Mouse (Mus musculus): ENCODE measurements around the gene Cd300ld5. TPM values are rescaled to one million over a fixed set of nuclear protein-coding genes. Genes with fewer than 3 reads are reported as not detected.
"Not testable (repeated sequence)": the region's sequence is repeated elsewhere in the genome, so short reads cannot be mapped to it uniquely, and the experiment has no call there.

Cd300ld5 gene
- polyA plus RNA-seq (2014; fragmentation: Nextera tagmentation; extraction: Ambion mirVana) = not detected in 2 replicates

DNA sequence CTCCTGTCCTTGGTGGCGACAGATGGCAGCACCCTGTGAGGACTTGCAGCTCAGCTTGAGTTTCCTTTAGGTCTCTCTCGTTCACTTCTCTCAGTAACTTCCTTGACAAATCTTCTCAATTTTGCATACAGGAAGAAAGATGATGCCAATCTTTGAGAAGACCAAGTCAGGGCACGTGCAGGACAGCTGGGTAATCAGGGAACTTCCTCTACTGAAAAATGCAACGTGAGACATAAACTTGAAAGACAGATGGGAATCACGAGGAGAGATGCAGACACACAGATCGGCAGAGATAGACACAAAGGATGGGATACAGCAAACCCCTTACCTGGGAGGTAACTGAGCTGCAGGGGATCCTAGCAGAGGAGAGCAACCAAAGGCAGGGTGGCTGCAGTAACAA lies at the start of gene Cd300ld5:
TSS of gene Cd300ld5 (minus strand) at position 101 of the 400 bp plus-strand sequence.
- WGBS = no CpG with 5 or more reads among the region's 6 CpGs
- ATAC-seq (ENCODE audit: low read depth); H3K4me2 ChIP-seq (ENCODE audit: low read depth, low read length): not testable (repeated sequence)

DNA sequence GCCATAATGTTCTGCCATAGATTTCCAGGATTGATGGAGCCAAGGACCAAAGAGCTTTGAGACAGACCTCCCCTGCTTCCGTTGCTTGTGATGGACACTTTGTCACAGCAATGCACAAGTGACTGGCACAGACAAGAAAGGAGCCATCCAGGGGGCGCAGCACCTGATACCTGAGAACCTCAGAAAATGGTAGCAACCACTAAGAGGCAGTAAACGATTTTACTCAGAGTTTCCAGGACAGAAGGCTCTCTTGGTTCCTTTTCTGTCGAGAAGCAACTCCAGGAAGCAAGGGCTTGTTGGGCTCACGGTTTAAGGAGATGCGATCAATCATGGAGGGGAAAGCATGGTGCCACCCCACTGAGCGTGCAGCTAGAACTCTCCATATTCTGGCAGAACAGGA lies 48.6 kb upstream of the Cd300ld5 start:
- no peak for ATAC-seq (ENCODE audit: low read depth)
- Histone ChIP-seq H3K9me3 (ENCODE audit: control insufficient read depth, low read length) (no peaks in the 10 kb centered on the region), H3K4me2 (ENCODE audit: low read depth, low read length) (no peak overlapping the region), H3K36me3 (ENCODE audit: control insufficient read depth, insufficient read depth, low read length) (no peaks in the 10 kb centered on the region), H3K27me3 (ENCODE audit: control insufficient read depth, insufficient read depth, low read length) (peaks cover 7% of the 10 kb centered on the region), H3K27ac (ENCODE audit: low read depth, low read length) (no peak overlapping the region), H3K4me1 (ENCODE audit: control insufficient read depth, insufficient read depth, low read length) (no peaks in the 10 kb centered on the region; the same call in 1 of the 2 replicates), H3K9ac (replicated peaks; ENCODE audit: low read depth, low read length) (no peak overlapping the region), H3K4me3 (ENCODE audit: low read depth, low read length) (no peak overlapping the region)
- 65% methylated on average over 7 of the region's 7 CpGs for WGBS

More for the DNA sequence above, at the start of gene Cd300ld5:
- H3K27ac ChIP-seq (ENCODE audit: low read depth, low read length); H3K27me3 ChIP-seq (ENCODE audit: control insufficient read depth, insufficient read depth, low read length); H3K4me3 ChIP-seq (ENCODE audit: low read depth, low read length); H3K9me3 ChIP-seq (ENCODE audit: control insufficient read depth, low read length); H3K36me3 ChIP-seq (ENCODE audit: control insufficient read depth, insufficient read depth, low read length); H3K9ac ChIP-seq (replicated peaks; ENCODE audit: low read depth, low read length); H3K4me1 ChIP-seq (ENCODE audit: control insufficient read depth, insufficient read depth, low read length): not testable (repeated sequence)

GRCm38 (mm10) chr11:115085064-115085463 lies 47.5 kb upstream of the Cd300ld5 start:
- H3K36me3 ChIP-seq (ENCODE audit: control insufficient read depth, insufficient read depth, low read length) = no peaks in the 10 kb centered on the region
- no peak overlapping the region for H3K4me2 ChIP-seq (ENCODE audit: low read depth, low read length)
- H3K27me3 ChIP-seq (ENCODE audit: control insufficient read depth, insufficient read depth, low read length) = peaks cover 4% of the 10 kb centered on the region
- H3K9me3 ChIP-seq (ENCODE audit: control insufficient read depth, low read length) = no peaks in the 10 kb centered on the region
- no peak overlapping the region for H3K27ac ChIP-seq (ENCODE audit: low read depth, low read length)
- no peak overlapping the region for H3K9ac ChIP-seq (replicated peaks; ENCODE audit: low read depth, low read length)
- 48% methylated on average over 8 of the region's 8 CpGs for WGBS
- no peak overlapping the region for H3K4me3 ChIP-seq (ENCODE audit: low read depth, low read length)
- no peaks in the 10 kb centered on the region; the same call in 1 of the 2 replicates for H3K4me1 ChIP-seq (ENCODE audit: control insufficient read depth, insufficient read depth, low read length)
- no peak for ATAC-seq (ENCODE audit: low read depth)

GRCm38 (mm10) chr11:115084595-115084994 lies 47.0 kb upstream of the Cd300ld5 start:
- no peaks in the 10 kb centered on the region for H3K36me3 ChIP-seq (ENCODE audit: control insufficient read depth, insufficient read depth, low read length)
- H3K9ac ChIP-seq (replicated peaks; ENCODE audit: low read depth, low read length) = no peak overlapping the region
- no peak overlapping the region for H3K4me2 ChIP-seq (ENCODE audit: low read depth, low read length)
- H3K9me3 ChIP-seq (ENCODE audit: control insufficient read depth, low read length) = no peaks in the 10 kb centered on the region
- no peak overlapping the region for H3K4me3 ChIP-seq (ENCODE audit: low read depth, low read length)
- H3K27me3 ChIP-seq (ENCODE audit: control insufficient read depth, insufficient read depth, low read length) = peaks cover 4% of the 10 kb centered on the region
- WGBS = 17% methylated on average over 12 of the region's 12 CpGs
- no peaks in the 10 kb centered on the region; the same call in 1 of the 2 replicates for H3K4me1 ChIP-seq (ENCODE audit: control insufficient read depth, insufficient read depth, low read length)
- no peak for ATAC-seq (ENCODE audit: low read depth)
- no peak overlapping the region for H3K27ac ChIP-seq (ENCODE audit: low read depth, low read length)

- H3K4me3 ChIP-seq (ENCODE audit: low read depth, low read length) = no peak overlapping the region
- no peaks in the 10 kb centered on the region for H3K9me3 ChIP-seq (ENCODE audit: control insufficient read depth, low read length)
- H3K27me3 ChIP-seq (ENCODE audit: control insufficient read depth, insufficient read depth, low read length) = peaks cover 4% of the 10 kb centered on the region
- H3K9ac ChIP-seq (replicated peaks; ENCODE audit: low read depth, low read length) = no peak overlapping the region
- 47% methylated on average over 18 of the region's 18 CpGs for WGBS
- peak; percentile 54; the same call in 1 of the 2 replicates for ATAC-seq (ENCODE audit: low read depth)
- H3K27ac ChIP-seq (ENCODE audit: low read depth, low read length) = no peak overlapping the region
- H3K4me1 ChIP-seq (ENCODE audit: control insufficient read depth, insufficient read depth, low read length) = no peaks in the 10 kb centered on the region; the same call in 1 of the 2 replicates
- no peak overlapping the region for H3K4me2 ChIP-seq (ENCODE audit: low read depth, low read length)
- no peaks in the 10 kb centered on the region for H3K36me3 ChIP-seq (ENCODE audit: control insufficient read depth, insufficient read depth, low read length)
Measured at GRCm38 (mm10) chr11:115083376-115084139, 46.0 kb upstream of the Cd300ld5 start.

GRCm38 (mm10) chr11:115082196-115082595 lies 44.6 kb upstream of the Cd300ld5 start:
- Histone ChIP-seq H3K36me3 (ENCODE audit: control insufficient read depth, insufficient read depth, low read length) (no peaks in the 10 kb centered on the region), H3K9ac (replicated peaks; ENCODE audit: low read depth, low read length) (no peak overlapping the region), H3K27me3 (ENCODE audit: control insufficient read depth, insufficient read depth, low read length) (peaks cover 4% of the 10 kb centered on the region), H3K27ac (ENCODE audit: low read depth, low read length) (no peak overlapping the region), H3K4me3 (ENCODE audit: low read depth, low read length) (no peak overlapping the region), H3K4me1 (ENCODE audit: control insufficient read depth, insufficient read depth, low read length) (no peaks in the 10 kb centered on the region; the same call in 1 of the 2 replicates), H3K4me2 (ENCODE audit: low read depth, low read length) (no peak overlapping the region), H3K9me3 (ENCODE audit: control insufficient read depth, low read length) (no peaks in the 10 kb centered on the region)
- 80% methylated on average over 6 of the region's 6 CpGs for WGBS
- no peak for ATAC-seq (ENCODE audit: low read depth)

DNA sequence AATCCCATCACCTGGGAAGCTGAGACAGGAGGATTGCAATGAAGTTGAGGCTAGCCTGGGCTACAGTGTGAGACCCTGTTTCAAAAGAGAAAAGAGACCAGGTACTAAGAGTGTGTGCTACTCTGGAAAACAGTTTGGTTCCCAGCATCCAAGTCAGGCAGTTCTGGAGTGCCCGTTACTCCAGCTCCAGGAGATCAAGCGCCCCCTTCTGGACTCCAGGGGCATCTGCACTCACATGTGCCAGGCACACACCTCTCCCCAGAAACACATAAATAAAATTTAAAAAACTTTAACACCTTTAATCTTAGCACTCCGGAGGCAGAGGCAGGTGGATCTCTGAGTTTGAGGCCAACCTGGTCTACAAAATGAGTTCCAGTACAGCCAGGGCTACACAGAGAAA lies 43.8 kb upstream of the Cd300ld5 start:
- Histone ChIP-seq H3K27me3 (ENCODE audit: control insufficient read depth, insufficient read depth, low read length) (peaks cover 4% of the 10 kb centered on the region), H3K27ac (ENCODE audit: low read depth, low read length) (no peak overlapping the region), H3K4me3 (ENCODE audit: low read depth, low read length) (no peak overlapping the region), H3K9ac (replicated peaks; ENCODE audit: low read depth, low read length) (no peak overlapping the region), H3K4me1 (ENCODE audit: control insufficient read depth, insufficient read depth, low read length) (no peaks in the 10 kb centered on the region; the same call in 1 of the 2 replicates), H3K9me3 (ENCODE audit: control insufficient read depth, low read length) (no peaks in the 10 kb centered on the region), H3K4me2 (ENCODE audit: low read depth, low read length) (no peak overlapping the region), H3K36me3 (ENCODE audit: control insufficient read depth, insufficient read depth, low read length) (no peaks in the 10 kb centered on the region)
- no peak for ATAC-seq (ENCODE audit: low read depth)
- WGBS = 63% methylated on average over 3 of the region's 3 CpGs

- Histone ChIP-seq H3K36me3 (ENCODE audit: control insufficient read depth, insufficient read depth, low read length) (no peaks in the 10 kb centered on the region), H3K4me3 (ENCODE audit: low read depth, low read length) (no peak overlapping the region), H3K27me3 (ENCODE audit: control insufficient read depth, insufficient read depth, low read length) (peaks cover 4% of the 10 kb centered on the region), H3K9ac (replicated peaks; ENCODE audit: low read depth, low read length) (no peak overlapping the region), H3K27ac (ENCODE audit: low read depth, low read length) (no peak overlapping the region), H3K4me2 (ENCODE audit: low read depth, low read length) (no peak overlapping the region), H3K4me1 (ENCODE audit: control insufficient read depth, insufficient read depth, low read length) (no peaks in the 10 kb centered on the region; the same call in 1 of the 2 replicates), H3K9me3 (ENCODE audit: control insufficient read depth, low read length) (no peaks in the 10 kb centered on the region)
- ATAC-seq (ENCODE audit: low read depth) = no peak
- 38% methylated on average over 13 of the region's 13 CpGs for WGBS
Measured at GRCm38 (mm10) chr11:115080886-115081285, 43.3 kb upstream of the Cd300ld5 start.

GRCm38 (mm10) chr11:115078680-115079079 lies 41.1 kb upstream of the Cd300ld5 start:
- no peak overlapping the region for H3K9ac ChIP-seq (replicated peaks; ENCODE audit: low read depth, low read length)
- H3K27ac ChIP-seq (ENCODE audit: low read depth, low read length) = no peak overlapping the region
- H3K9me3 ChIP-seq (ENCODE audit: control insufficient read depth, low read length) = no peaks in the 10 kb centered on the region
- no peak overlapping the region for H3K4me3 ChIP-seq (ENCODE audit: low read depth, low read length)
- no peak for ATAC-seq (ENCODE audit: low read depth)
- H3K36me3 ChIP-seq (ENCODE audit: control insufficient read depth, insufficient read depth, low read length) = no peaks in the 10 kb centered on the region
- H3K4me2 ChIP-seq (ENCODE audit: low read depth, low read length) = no peak overlapping the region
- no peaks in the 10 kb centered on the region; the same call in none of the 2 replicates for H3K27me3 ChIP-seq (ENCODE audit: control insufficient read depth, insufficient read depth, low read length)
- 92% methylated on average over 5 of the region's 5 CpGs for WGBS
- no peaks in the 10 kb centered on the region; the same call in 1 of the 2 replicates for H3K4me1 ChIP-seq (ENCODE audit: control insufficient read depth, insufficient read depth, low read length)

Measured in neural tube, embryonic 14.5 days (tissue).